Mouse (Mus musculus): ENCODE measurements around the gene Best2. TPM values are rescaled to one million over a fixed set of nuclear protein-coding genes. Genes with fewer than 3 reads are reported as not detected.

The Best2 gene
- polyA plus RNA-seq, 1 experiment from 2014 or later: not detected

DNA sequence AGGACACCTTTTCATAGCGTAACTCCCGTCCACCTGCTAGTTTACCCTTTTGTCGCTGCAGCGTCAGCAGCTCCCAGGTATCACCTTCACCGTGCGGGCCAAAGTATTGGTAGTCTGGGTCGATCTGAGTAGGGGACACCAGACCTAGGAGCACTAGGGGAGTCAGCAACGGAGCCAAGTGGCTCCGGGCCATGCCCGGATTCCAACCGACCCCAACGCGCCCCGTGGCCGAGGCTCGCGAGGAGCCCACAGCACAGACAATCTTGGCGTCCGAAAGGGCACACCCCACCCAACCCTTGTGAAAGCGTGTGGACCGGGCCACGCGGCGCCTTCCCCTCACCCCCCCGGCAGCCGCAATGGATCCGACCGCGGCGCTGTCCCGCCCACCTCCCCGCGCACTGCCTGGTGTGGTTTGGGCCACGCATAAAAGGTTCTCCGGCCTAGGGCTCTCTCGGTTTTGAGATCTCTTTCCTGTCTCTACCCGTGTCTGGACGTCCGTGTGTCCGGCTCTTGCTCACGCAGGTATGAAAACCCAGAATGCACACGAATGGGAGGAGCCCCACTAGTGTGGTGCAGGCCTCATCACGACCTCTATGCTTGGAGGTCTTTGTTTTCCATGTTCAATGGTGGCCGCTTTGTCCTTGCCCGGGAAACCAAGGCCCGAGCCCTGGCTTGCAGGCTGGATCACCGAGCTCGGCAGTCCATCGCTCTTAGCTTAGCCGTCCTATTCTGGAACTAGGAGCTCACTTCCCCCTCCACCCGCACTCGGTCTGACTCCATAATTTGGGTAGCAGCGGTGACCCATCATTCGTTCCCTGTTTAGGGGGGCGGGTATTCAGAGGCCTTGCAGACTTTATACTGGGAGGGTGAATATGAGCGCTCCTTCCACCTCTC lies 44.8 kb downstream of the Best2 start, which contains the start of the genes Gm49661, Prdx2 and Rnaseh2a:
Gene Gm49661, minus strand, starts transcription at position 193 of the 894 bp plus-strand sequence.
Gene Prdx2, plus strand, starts transcription at position 347 of the 894 bp plus-strand sequence.
Gene Rnaseh2a, minus strand, starts transcription at position 527 of the 894 bp plus-strand sequence.
- H3K4me1 ChIP-seq (replicated peaks): peaks cover 56% of the 10 kb centered on the region
- WGBS: under 1% methylated on average over 56 of the region's 56 CpGs
- H3K27ac ChIP-seq: peak within 1 kb of the TSS; percentile 91
- peak within 1 kb of the TSS; percentile 74 for H3K4me3 ChIP-seq
- peak within 1 kb of the TSS; percentile 98 for H3K4me2 ChIP-seq
- H3K27me3 ChIP-seq: no peaks in the 10 kb centered on the region
- H3K9ac ChIP-seq: peak within 1 kb of the TSS; percentile 90
- peaks cover 35% of the 10 kb centered on the region for H3K36me3 ChIP-seq
- peak; percentile 77 for ATAC-seq (ENCODE audit: low FRiP score)
- no peaks in the 10 kb centered on the region for H3K9me3 ChIP-seq

DNA sequence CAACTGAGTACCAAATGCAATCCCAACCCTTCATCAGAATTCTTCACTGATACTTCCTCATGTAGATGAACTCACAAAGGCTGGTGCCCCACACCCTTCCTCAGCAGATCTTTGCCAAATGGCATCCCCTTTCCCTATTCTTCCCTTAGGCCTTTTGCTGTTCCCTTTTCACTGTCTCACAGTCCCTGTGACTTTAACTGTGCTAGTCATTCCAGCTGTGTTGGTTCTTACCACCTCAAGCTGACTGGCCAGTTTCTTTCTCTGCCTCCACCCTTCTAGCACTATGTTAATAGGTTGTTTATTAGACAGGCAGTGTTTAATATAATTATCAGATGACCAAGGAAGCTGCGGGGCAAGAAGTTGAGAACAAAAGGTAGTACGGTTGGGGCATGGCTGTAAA lies 45.7 kb downstream of the Best2 start:
- Histone ChIP-seq H3K9ac (peak overlapping the region; percentile 90), H3K27me3 (no peaks in the 10 kb centered on the region), H3K4me2 (peak overlapping the region; percentile 98), H3K27ac (peak overlapping the region; percentile 91), H3K4me1 (replicated peaks) (peaks cover 50% of the 10 kb centered on the region), H3K4me3 (peak overlapping the region; percentile 74), H3K36me3 (peaks cover 30% of the 10 kb centered on the region), H3K9me3 (no peaks in the 10 kb centered on the region)
- 13% methylated on average over 2 of the region's 2 CpGs for WGBS
- no peak for ATAC-seq (ENCODE audit: low FRiP score)

DNA sequence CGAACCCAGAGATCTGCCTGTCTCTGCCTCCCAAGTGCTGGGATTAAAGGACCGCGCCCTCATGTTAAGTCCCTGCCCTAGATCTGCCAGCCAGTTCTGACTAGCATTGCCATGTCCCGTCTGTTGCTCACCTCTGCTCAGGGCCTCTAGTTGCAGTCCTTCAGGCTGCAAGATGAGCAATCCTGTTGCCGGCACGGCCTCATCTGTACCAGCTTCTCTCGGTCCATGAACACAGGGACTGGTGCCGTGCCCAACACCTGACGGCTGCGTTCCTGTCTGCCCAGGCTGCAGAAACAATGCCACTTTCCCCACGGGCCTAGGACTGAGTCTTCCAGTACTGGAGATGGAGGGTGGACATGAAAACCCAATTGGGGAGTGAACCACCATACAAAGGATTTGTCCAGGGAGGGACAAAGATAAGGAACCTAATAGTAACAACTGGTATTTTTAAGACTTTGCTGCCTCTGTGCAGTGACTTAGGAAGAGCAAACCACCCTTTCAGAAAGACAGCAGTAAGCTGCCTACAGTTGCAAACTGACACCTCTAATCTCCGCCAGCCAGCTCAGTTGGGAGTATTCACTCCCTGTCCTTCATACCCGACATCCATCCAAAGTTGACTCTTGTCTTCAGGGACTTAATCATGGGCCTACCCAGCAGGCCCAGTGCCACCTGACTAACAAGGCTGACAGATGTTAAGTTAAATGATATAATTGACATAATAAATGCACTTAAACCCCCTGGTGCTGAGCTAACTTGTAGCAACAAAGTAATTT lies 46.6 kb downstream of the Best2 start:
- H3K4me3 ChIP-seq: no peak overlapping the region
- no peak overlapping the region for H3K27ac ChIP-seq
- ATAC-seq (ENCODE audit: low FRiP score): no peak
- no peak overlapping the region for H3K9ac ChIP-seq
- 90% methylated on average over 13 of the region's 13 CpGs for WGBS
- H3K4me1 ChIP-seq (replicated peaks): peaks cover 50% of the 10 kb centered on the region
- H3K4me2 ChIP-seq: no peak overlapping the region
- no peaks in the 10 kb centered on the region for H3K27me3 ChIP-seq
- no peaks in the 10 kb centered on the region for H3K9me3 ChIP-seq
- peaks cover 21% of the 10 kb centered on the region for H3K36me3 ChIP-seq

DNA sequence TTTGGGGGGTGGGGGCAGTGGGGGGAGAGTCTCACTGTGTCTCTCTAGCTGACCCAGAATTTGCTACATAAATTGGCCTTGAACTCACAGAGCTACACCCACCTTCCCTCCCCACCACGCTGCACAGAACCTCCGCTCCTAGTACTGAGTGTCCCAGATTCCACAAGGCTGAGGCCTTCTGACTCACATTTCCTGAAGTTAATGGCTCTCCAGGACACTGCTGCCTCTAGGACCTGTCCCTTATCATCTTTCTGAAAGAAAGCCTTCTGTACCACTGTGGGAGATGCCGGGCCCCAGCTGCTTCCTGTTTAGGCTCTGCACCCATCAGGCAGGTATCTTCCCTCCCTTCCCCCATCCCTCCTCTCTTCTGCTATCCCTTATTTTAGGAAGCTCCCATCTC lies 47.7 kb downstream of the Best2 start:
- peak overlapping the region; percentile 62; the same call in 1 of the 2 replicates for H3K4me3 ChIP-seq
- no peak overlapping the region for H3K9ac ChIP-seq
- H3K9me3 ChIP-seq: no peaks in the 10 kb centered on the region
- peak overlapping the region; percentile 92 for H3K4me2 ChIP-seq
- H3K27ac ChIP-seq: no peak overlapping the region
- H3K36me3 ChIP-seq: peaks cover 10% of the 10 kb centered on the region
- 58% methylated on average over 3 of the region's 3 CpGs for WGBS
- peaks cover 46% of the 10 kb centered on the region for H3K4me1 ChIP-seq (replicated peaks)
- no peaks in the 10 kb centered on the region for H3K27me3 ChIP-seq
- no peak for ATAC-seq (ENCODE audit: low FRiP score)

DNA sequence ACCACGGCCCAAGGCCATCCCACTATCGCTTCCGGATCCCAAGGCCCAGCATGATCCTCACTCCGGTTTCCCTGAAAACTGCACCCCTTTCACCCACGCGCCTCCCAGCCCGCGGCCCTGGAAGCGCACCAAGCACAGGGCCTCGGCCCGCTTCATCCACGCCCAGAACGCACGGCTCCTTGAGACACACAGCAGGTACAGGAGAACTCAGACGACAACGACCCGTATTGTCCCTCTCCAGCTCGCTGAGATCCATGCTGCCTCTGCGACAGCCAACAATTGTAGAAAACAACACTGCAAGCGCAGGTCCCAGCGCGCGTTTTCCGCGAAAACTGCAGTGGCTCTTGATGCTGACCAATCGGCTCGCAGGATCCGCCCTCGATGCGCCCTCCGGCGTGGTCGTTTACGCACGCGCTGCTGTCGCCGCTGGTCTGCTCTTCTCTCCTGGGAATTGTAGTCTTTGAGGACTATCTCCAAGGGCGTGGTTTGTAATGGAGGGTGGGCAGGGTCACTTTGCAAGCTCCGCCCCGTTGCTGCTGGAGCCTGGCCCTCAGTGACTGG lies 48.5 kb downstream of the Best2 start:
- peaks cover 38% of the 10 kb centered on the region for H3K4me1 ChIP-seq (replicated peaks)
- H3K4me3 ChIP-seq: peak overlapping the region; percentile 62
- peak overlapping the region; percentile 92 for H3K4me2 ChIP-seq
- peak overlapping the region; percentile 80 for H3K9ac ChIP-seq
- under 1% methylated on average over 41 of the region's 41 CpGs for WGBS
- peak overlapping the region; percentile 70 for H3K27ac ChIP-seq
- H3K27me3 ChIP-seq: no peaks in the 10 kb centered on the region
- H3K36me3 ChIP-seq: peaks cover 5% of the 10 kb centered on the region
- no peaks in the 10 kb centered on the region for H3K9me3 ChIP-seq
- ATAC-seq (ENCODE audit: low FRiP score): peak; percentile 77

DNA sequence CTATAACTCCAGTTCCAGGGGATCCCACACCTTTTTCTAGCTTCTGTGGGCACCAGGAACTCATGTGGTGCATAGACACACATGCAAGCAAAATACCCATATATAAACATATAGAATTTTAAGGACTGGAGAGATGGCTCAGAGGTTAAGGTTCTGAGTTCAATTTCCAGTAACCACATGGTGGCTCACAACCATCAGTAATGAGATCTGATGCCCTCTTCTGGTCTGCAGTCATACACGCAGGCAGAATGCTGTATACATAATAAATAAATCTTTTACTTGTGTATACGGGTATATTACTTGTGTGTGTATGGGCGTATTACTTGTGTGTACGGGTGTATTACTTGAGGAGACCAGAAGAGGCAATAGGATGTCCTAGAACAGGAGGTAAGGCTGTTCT lies 50.4 kb downstream of the Best2 start:
- 92% methylated on average over 4 of the region's 4 CpGs for WGBS
- no peak for ATAC-seq (ENCODE audit: low FRiP score)
- H3K27me3 ChIP-seq: no peaks in the 10 kb centered on the region

DNA sequence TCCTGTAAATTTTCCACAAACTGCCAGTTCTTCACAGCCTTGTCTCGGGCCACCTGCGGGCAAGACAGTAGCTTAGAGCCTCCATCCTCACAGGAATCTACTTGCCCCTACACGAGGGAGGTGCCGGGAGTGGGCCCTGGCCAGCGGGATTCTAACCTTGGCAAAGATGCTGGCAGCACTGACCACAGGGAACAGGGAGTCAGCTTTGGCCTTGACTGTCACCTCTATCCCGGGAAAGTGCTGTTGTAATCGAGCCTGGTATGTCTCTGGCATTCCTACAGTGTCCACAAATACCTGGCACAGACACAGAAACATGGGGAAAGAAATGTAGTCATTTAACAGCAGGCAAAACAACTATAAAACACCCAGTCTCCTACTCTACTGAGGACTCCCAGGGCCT lies 54.5 kb downstream of the Best2 start:
- Histone ChIP-seq H3K9ac (no peak overlapping the region), H3K27ac (no peak overlapping the region), H3K4me2 (no peak overlapping the region), H3K9me3 (no peaks in the 10 kb centered on the region), H3K4me1 (replicated peaks) (peaks cover under 1% of the 10 kb centered on the region), H3K36me3 (peaks cover 23% of the 10 kb centered on the region), H3K4me3 (no peak overlapping the region), H3K27me3 (0 out of 2 replicates have a peak, but pooled peaks cover 2% of the 10 kb centered on the region)
- no peak for ATAC-seq (ENCODE audit: low FRiP score)
- 92% methylated on average over 7 of the region's 7 CpGs for WGBS

More for the DNA sequence above, 50.4 kb downstream of the Best2 start:
- Histone ChIP-seq H3K4me3 (no peak overlapping the region), H3K4me2 (no peak overlapping the region), H3K27ac (no peak overlapping the region), H3K36me3 (peaks cover 10% of the 10 kb centered on the region), H3K4me1 (replicated peaks) (peaks cover 32% of the 10 kb centered on the region), H3K9ac (no peak overlapping the region), H3K9me3 (no peaks in the 10 kb centered on the region)

Small RNAs within 50 kb of the gene (microRNA-seq; reads per million reads assigned to microRNA genes)
- gene Mir7070: 1.4 reads per million

Other genes starting within 250 kb of the Best2 start
- gene Nfix, start 214.2 kb downstream of the Best2 start, polyA plus RNA-seq (2015; fragmentation: Nextera tagmentation; extraction: Ambion mirVana): 35.3 and 44.1 TPM in 2 replicates
- 10.8 and 11.5 TPM in 2 replicates for gene Dand5, start 191.7 kb downstream of the Best2 start, polyA plus RNA-seq (2015; fragmentation: Nextera tagmentation; extraction: Ambion mirVana)
- 37.3 and 37.8 TPM in 2 replicates for gene Gadd45gip1, start 183.0 kb downstream of the Best2 start, polyA plus RNA-seq (2015; fragmentation: Nextera tagmentation; extraction: Ambion mirVana)
- 83.2 and 85.5 TPM in 2 replicates for gene Rad23a, start 173.9 kb downstream of the Best2 start, polyA plus RNA-seq (2015; fragmentation: Nextera tagmentation; extraction: Ambion mirVana)
- gene Calr, start 167.6 kb downstream of the Best2 start, polyA plus RNA-seq (2015; fragmentation: Nextera tagmentation; extraction: Ambion mirVana): 646 and 672 TPM in 2 replicates
- gene Farsa, start 157.5 kb downstream of the Best2 start, polyA plus RNA-seq (2015; fragmentation: Nextera tagmentation; extraction: Ambion mirVana): 107 and 109 TPM in 2 replicates
- 17.8 and 20.4 TPM in 2 replicates for gene Syce2, start 142.4 kb downstream of the Best2 start, polyA plus RNA-seq (2015; fragmentation: Nextera tagmentation; extraction: Ambion mirVana)
- gene Gcdh, start 120.6 kb downstream of the Best2 start, polyA plus RNA-seq (2015; fragmentation: Nextera tagmentation; extraction: Ambion mirVana): 33.1 TPM in 2 replicates
- gene Klf1, start 112.6 kb downstream of the Best2 start, polyA plus RNA-seq (2015; fragmentation: Nextera tagmentation; extraction: Ambion mirVana): 0.64 and 1.00 TPM in 2 replicates
- 5.8 and 6.0 TPM in 2 replicates for gene Dnase2a, start 106.0 kb downstream of the Best2 start, polyA plus RNA-seq (2015; fragmentation: Nextera tagmentation; extraction: Ambion mirVana)
- gene Mast1, start 77.2 kb downstream of the Best2 start, polyA plus RNA-seq (2015; fragmentation: Nextera tagmentation; extraction: Ambion mirVana): 59.1 and 62.2 TPM in 2 replicates
- 1.8 and 2.4 TPM in 2 replicates for gene Rtbdn, start 67.5 kb downstream of the Best2 start, polyA plus RNA-seq (2015; fragmentation: Nextera tagmentation; extraction: Ambion mirVana)
- not detected in 2 replicates for gene Gm49661, start 45.1 kb downstream of the Best2 start, polyA plus RNA-seq (2015; fragmentation: Nextera tagmentation; extraction: Ambion mirVana)
- 1,362 and 1,388 TPM in 2 replicates for gene Prdx2, start 44.9 kb downstream of the Best2 start, polyA plus RNA-seq (2015; fragmentation: Nextera tagmentation; extraction: Ambion mirVana)
- gene Rnaseh2a, start 44.8 kb downstream of the Best2 start, polyA plus RNA-seq (2015; fragmentation: Nextera tagmentation; extraction: Ambion mirVana): 61.4 and 62.1 TPM in 2 replicates
- gene Junb, start 35.8 kb downstream of the Best2 start, polyA plus RNA-seq (2015; fragmentation: Nextera tagmentation; extraction: Ambion mirVana): 5.2 and 5.9 TPM in 2 replicates
- 25.1 and 25.5 TPM in 2 replicates for gene Hook2, start 23.9 kb downstream of the Best2 start, polyA plus RNA-seq (2015; fragmentation: Nextera tagmentation; extraction: Ambion mirVana)
- 151 and 157 TPM in 2 replicates for gene Asna1, start 10.8 kb upstream of the Best2 start, polyA plus RNA-seq (2015; fragmentation: Nextera tagmentation; extraction: Ambion mirVana)
- 139 and 141 TPM in 2 replicates for gene Trir, start 12.3 kb upstream of the Best2 start, polyA plus RNA-seq (2015; fragmentation: Nextera tagmentation; extraction: Ambion mirVana)
- 48.8 and 54.7 TPM in 2 replicates for gene Tnpo2, start 22.4 kb upstream of the Best2 start, polyA plus RNA-seq (2015; fragmentation: Nextera tagmentation; extraction: Ambion mirVana)
- 59.2 and 66.2 TPM in 2 replicates for gene Fbxw9, start 45.5 kb upstream of the Best2 start, polyA plus RNA-seq (2015; fragmentation: Nextera tagmentation; extraction: Ambion mirVana)
- 0.78 and 1.3 TPM in 2 replicates for gene Gm5741, start 53.5 kb upstream of the Best2 start, polyA plus RNA-seq (2015; fragmentation: Nextera tagmentation; extraction: Ambion mirVana)
- gene Dhps, start 57.2 kb upstream of the Best2 start, polyA plus RNA-seq (2015; fragmentation: Nextera tagmentation; extraction: Ambion mirVana): 90.5 and 96.4 TPM in 2 replicates
- 109 and 112 TPM in 2 replicates for gene Wdr83os, start 66.2 kb upstream of the Best2 start, polyA plus RNA-seq (2015; fragmentation: Nextera tagmentation; extraction: Ambion mirVana)
- gene Wdr83, start 66.8 kb upstream of the Best2 start, polyA plus RNA-seq (2015; fragmentation: Nextera tagmentation; extraction: Ambion mirVana): 50.5 and 53.0 TPM in 2 replicates
- 17.7 and 19.4 TPM in 2 replicates for gene Man2b1, start 68.7 kb upstream of the Best2 start, polyA plus RNA-seq (2015; fragmentation: Nextera tagmentation; extraction: Ambion mirVana)
- 3.1 and 3.4 TPM in 2 replicates for gene Zfp791, start 108.6 kb upstream of the Best2 start, polyA plus RNA-seq (2015; fragmentation: Nextera tagmentation; extraction: Ambion mirVana)
- gene Cks1brt, start 137.4 kb upstream of the Best2 start, polyA plus RNA-seq (2015; fragmentation: Nextera tagmentation; extraction: Ambion mirVana): not detected in 2 replicates
- gene Olfr371, start 211.5 kb upstream of the Best2 start, polyA plus RNA-seq (2015; fragmentation: Nextera tagmentation; extraction: Ambion mirVana): not detected in 2 replicates

Measured in hindbrain, embryonic 13.5 days (tissue).